Mouse (Mus musculus): Measurements from ENCODE around the gene Hipk2. TPM values are rescaled to one million over a fixed set of nuclear protein-coding genes. Genes with fewer than 3 reads are reported as not detected.
A peak's percentile ranks its signal among the peaks of the same experiment; 100 is the strongest.

The Hipk2 gene
- polyA plus RNA-seq (2015; fragmentation: Nextera tagmentation; extraction: Ambion mirVana) = 28.6 and 30.8 TPM in 2 replicates

GRCm38 (mm10) chr6:38876071-38876911 is at the start of gene Hipk2:
Hipk2 (minus strand) TSS chr6:38876165.
- no peaks in the 10 kb centered on the region for H3K9me3 ChIP-seq (replicated peaks)
- H3K4me2 ChIP-seq = peak within 1 kb of the TSS; percentile 70
- peak within 1 kb of the TSS; percentile 98 for H3K9ac ChIP-seq
- WGBS = under 1% methylated on average over 94 of the region's 108 CpGs
- H3K27ac ChIP-seq = peak within 1 kb of the TSS; percentile 96
- peaks cover 3% of the 10 kb centered on the region; the same call in 1 of the 2 replicates for H3K27me3 ChIP-seq
- peaks cover 32% of the 10 kb centered on the region for H3K4me1 ChIP-seq
- H3K4me3 ChIP-seq (replicated peaks) = peak within 1 kb of the TSS; percentile 92
- H3K36me3 ChIP-seq = no peaks in the 10 kb centered on the region
- peak; percentile 94 for ATAC-seq (replicated peaks; ENCODE audit: low FRiP score)

- 62% methylated on average over 7 of the region's 7 CpGs for WGBS
- peaks cover 26% of the 10 kb centered on the region for H3K4me1 ChIP-seq
- no peak overlapping the region for H3K27ac ChIP-seq
- no peaks in the 10 kb centered on the region for H3K27me3 ChIP-seq
- H3K36me3 ChIP-seq = no peaks in the 10 kb centered on the region
- H3K9me3 ChIP-seq (replicated peaks) = no peaks in the 10 kb centered on the region
- H3K4me2 ChIP-seq = peak overlapping the region; percentile 47
- no peak overlapping the region for H3K9ac ChIP-seq
- H3K4me3 ChIP-seq (replicated peaks) = peak overlapping the region; percentile 13; the same call in 1 of the 2 replicates
- ATAC-seq (replicated peaks; ENCODE audit: low FRiP score) = no peak
These were observed 49.8 kb upstream of the Hipk2 start for GRCm38 (mm10) chr6:38925719-38926118.

- Histone ChIP-seq H3K4me1 (peaks cover 34% of the 10 kb centered on the region), H3K4me3 (replicated peaks) (no peak overlapping the region), H3K9ac (no peak overlapping the region), H3K4me2 (no peak overlapping the region), H3K27ac (no peak overlapping the region), H3K36me3 (no peaks in the 10 kb centered on the region), H3K9me3 (replicated peaks) (no peaks in the 10 kb centered on the region), H3K27me3 (no peaks in the 10 kb centered on the region)
- 91% methylated on average over 18 of the region's 18 CpGs for WGBS
- peak; percentile 57; the same call in 1 of the 2 replicates for ATAC-seq (replicated peaks; ENCODE audit: low FRiP score)
These were observed 48.2 kb upstream of the Hipk2 start for GRCm38 (mm10) chr6:38923870-38924817.

- Histone ChIP-seq H3K27ac (no peak overlapping the region), H3K4me2 (no peak overlapping the region), H3K4me3 (replicated peaks) (no peak overlapping the region), H3K36me3 (no peaks in the 10 kb centered on the region), H3K9me3 (replicated peaks) (no peaks in the 10 kb centered on the region), H3K9ac (no peak overlapping the region), H3K27me3 (no peaks in the 10 kb centered on the region), H3K4me1 (peaks cover 36% of the 10 kb centered on the region)
- ATAC-seq (replicated peaks; ENCODE audit: low FRiP score) = no peak
- WGBS = 91% methylated on average over 4 of the region's 4 CpGs
These were observed 47.5 kb upstream of the Hipk2 start for GRCm38 (mm10) chr6:38923450-38923849.

- H3K27ac ChIP-seq = no peak overlapping the region
- H3K4me3 ChIP-seq (replicated peaks) = no peak overlapping the region
- H3K9ac ChIP-seq = no peak overlapping the region
- no peak overlapping the region for H3K4me2 ChIP-seq
- H3K36me3 ChIP-seq = no peaks in the 10 kb centered on the region
- no peaks in the 10 kb centered on the region for H3K9me3 ChIP-seq (replicated peaks)
- ATAC-seq (replicated peaks; ENCODE audit: low FRiP score) = no peak
- WGBS = 68% methylated on average over 2 of the region's 2 CpGs
- peaks cover 45% of the 10 kb centered on the region for H3K4me1 ChIP-seq
- no peaks in the 10 kb centered on the region for H3K27me3 ChIP-seq
These were observed 46.6 kb upstream of the Hipk2 start for GRCm38 (mm10) chr6:38922517-38922916.

GRCm38 (mm10) chr6:38921810-38922116 is 45.8 kb upstream of the Hipk2 start:
- H3K4me1 ChIP-seq = peaks cover 46% of the 10 kb centered on the region
- H3K36me3 ChIP-seq = no peaks in the 10 kb centered on the region
- no peak overlapping the region for H3K9ac ChIP-seq
- 90% methylated on average over 8 of the region's 8 CpGs for WGBS
- H3K4me2 ChIP-seq = no peak overlapping the region
- peak overlapping the region; percentile 86 for H3K27ac ChIP-seq
- ATAC-seq (replicated peaks; ENCODE audit: low FRiP score) = no peak
- no peak overlapping the region for H3K4me3 ChIP-seq (replicated peaks)
- no peaks in the 10 kb centered on the region for H3K9me3 ChIP-seq (replicated peaks)
- no peaks in the 10 kb centered on the region for H3K27me3 ChIP-seq

GRCm38 (mm10) chr6:38921095-38921809 is 45.3 kb upstream of the Hipk2 start:
- WGBS = 55% methylated on average over 17 of the region's 17 CpGs
- no peaks in the 10 kb centered on the region for H3K9me3 ChIP-seq (replicated peaks)
- no peak overlapping the region for H3K9ac ChIP-seq
- no peaks in the 10 kb centered on the region for H3K27me3 ChIP-seq
- peak overlapping the region; percentile 86 for H3K27ac ChIP-seq
- peak; percentile 44 for ATAC-seq (replicated peaks; ENCODE audit: low FRiP score)
- H3K4me2 ChIP-seq = no peak overlapping the region
- no peak overlapping the region for H3K4me3 ChIP-seq (replicated peaks)
- no peaks in the 10 kb centered on the region for H3K36me3 ChIP-seq
- H3K4me1 ChIP-seq = peaks cover 43% of the 10 kb centered on the region

GRCm38 (mm10) chr6:38920141-38920540 is 44.2 kb upstream of the Hipk2 start:
- Histone ChIP-seq H3K9me3 (replicated peaks) (no peaks in the 10 kb centered on the region), H3K27ac (peak overlapping the region; percentile 86), H3K36me3 (no peaks in the 10 kb centered on the region), H3K27me3 (no peaks in the 10 kb centered on the region), H3K4me1 (peaks cover 43% of the 10 kb centered on the region), H3K4me3 (replicated peaks) (no peak overlapping the region), H3K4me2 (no peak overlapping the region), H3K9ac (no peak overlapping the region)
- WGBS = 74% methylated on average over 6 of the region's 6 CpGs
- no peak for ATAC-seq (replicated peaks; ENCODE audit: low FRiP score)

- H3K27me3 ChIP-seq = no peaks in the 10 kb centered on the region
- no peaks in the 10 kb centered on the region for H3K36me3 ChIP-seq
- WGBS = 61% methylated on average over 14 of the region's 14 CpGs
- no peak overlapping the region for H3K9ac ChIP-seq
- H3K4me3 ChIP-seq (replicated peaks) = no peak overlapping the region
- peaks cover 43% of the 10 kb centered on the region for H3K4me1 ChIP-seq
- 0 out of 2 replicates have a peak overlapping the region, but pooled peaks have one; percentile 7 for H3K4me2 ChIP-seq
- ATAC-seq (replicated peaks; ENCODE audit: low FRiP score) = peak; percentile 68
- peak overlapping the region; percentile 86 for H3K27ac ChIP-seq
- no peaks in the 10 kb centered on the region for H3K9me3 ChIP-seq (replicated peaks)
These were observed 43.3 kb upstream of the Hipk2 start for GRCm38 (mm10) chr6:38919135-38919740.

- Histone ChIP-seq H3K4me2 (no peak overlapping the region), H3K4me3 (replicated peaks) (no peak overlapping the region), H3K9ac (no peak overlapping the region)
These were observed 42.8 kb upstream of the Hipk2 start for GRCm38 (mm10) chr6:38918728-38919127.

GRCm38 (mm10) chr6:38917415-38917814 is 41.5 kb upstream of the Hipk2 start:
- Histone ChIP-seq H3K9ac (no peak overlapping the region), H3K36me3 (no peaks in the 10 kb centered on the region), H3K4me1 (peaks cover 42% of the 10 kb centered on the region), H3K27me3 (no peaks in the 10 kb centered on the region), H3K4me3 (replicated peaks) (no peak overlapping the region), H3K9me3 (replicated peaks) (no peaks in the 10 kb centered on the region), H3K27ac (peak overlapping the region; percentile 84), H3K4me2 (no peak overlapping the region)
- WGBS = 42% methylated on average over 3 of the region's 3 CpGs
- ATAC-seq (replicated peaks; ENCODE audit: low FRiP score) = 0 out of 2 replicates have a peak, but pooled peaks have one; percentile 12

More at GRCm38 (mm10) chr6:38918728-38919127, 42.8 kb upstream of the Hipk2 start:
- no peaks in the 10 kb centered on the region for H3K27me3 ChIP-seq
- ATAC-seq (replicated peaks; ENCODE audit: low FRiP score) = no peak
- H3K27ac ChIP-seq = peak overlapping the region; percentile 84
- no peaks in the 10 kb centered on the region for H3K9me3 ChIP-seq (replicated peaks)
- WGBS = 69% methylated on average over 4 of the region's 4 CpGs
- no peaks in the 10 kb centered on the region for H3K36me3 ChIP-seq
- H3K4me1 ChIP-seq = peaks cover 43% of the 10 kb centered on the region
